Mouse (Mus musculus): ENCODE results near the gene Zfp423.

Zfp423 gene

GRCm38 (mm10) chr8:87802571-87802970 is 156.8 kb downstream of the Zfp423 start:
- DNase-seq: no peak

GRCm38 (mm10) chr8:87800121-87800520 is 159.3 kb downstream of the Zfp423 start:
- no peak for DNase-seq

- DNase-seq: peak in 1 of 2 experiments; percentile 44
Measured at GRCm38 (mm10) chr8:87796234-87796633, 163.2 kb downstream of the Zfp423 start.

- no peak for DNase-seq
Measured at GRCm38 (mm10) chr8:87794639-87795038, 164.8 kb downstream of the Zfp423 start.

- DNase-seq: no peak
Measured at GRCm38 (mm10) chr8:87791103-87791502, 168.3 kb downstream of the Zfp423 start.

GRCm38 (mm10) chr8:87784641-87785439 is 174.6 kb downstream of the Zfp423 start:
- DNase-seq: peak in 1 of 2 experiments; percentile 14

- DNase-seq: no peak
Measured at GRCm38 (mm10) chr8:87784227-87784626, 175.2 kb downstream of the Zfp423 start.

GRCm38 (mm10) chr8:87783198-87783597 is 176.2 kb downstream of the Zfp423 start:
- DNase-seq: no peak

- DNase-seq: no peak
Measured at GRCm38 (mm10) chr8:87777586-87777985, 181.8 kb downstream of the Zfp423 start.

GRCm38 (mm10) chr8:87775889-87776288 is 183.5 kb downstream of the Zfp423 start:
- no peak for DNase-seq

GRCm38 (mm10) chr8:87774966-87775365 is 184.4 kb downstream of the Zfp423 start:
- no peak for DNase-seq

- no peak for DNase-seq
Measured at GRCm38 (mm10) chr8:87772894-87773502, 186.4 kb downstream of the Zfp423 start.

GRCm38 (mm10) chr8:87767882-87768281 is 191.5 kb downstream of the Zfp423 start:
- no peak for DNase-seq

GRCm38 (mm10) chr8:87765276-87765675 is 194.1 kb downstream of the Zfp423 start:
- no peak for DNase-seq

- DNase-seq: peak in 1 of 2 experiments; percentile 28
Measured at GRCm38 (mm10) chr8:87758750-87759149, 200.6 kb downstream of the Zfp423 start.

GRCm38 (mm10) chr8:87754853-87755252 is 204.5 kb downstream of the Zfp423 start:
- no peak for DNase-seq

GRCm38 (mm10) chr8:87753636-87754035 is 205.8 kb downstream of the Zfp423 start:
- peak in 1 of 2 experiments; percentile 42 for DNase-seq

- DNase-seq: peak in 1 of 2 experiments; percentile 23
Measured at GRCm38 (mm10) chr8:87753148-87753547, 206.2 kb downstream of the Zfp423 start.

GRCm38 (mm10) chr8:87752710-87753109 is 206.7 kb downstream of the Zfp423 start:
- no peak for DNase-seq

GRCm38 (mm10) chr8:87747582-87747981 is 211.8 kb downstream of the Zfp423 start:
- DNase-seq: no peak

- no peak for DNase-seq
Measured at GRCm38 (mm10) chr8:87747142-87747541, 212.3 kb downstream of the Zfp423 start.

- peak; percentile 51 to 65 for DNase-seq
Measured at GRCm38 (mm10) chr8:87746072-87746471, 213.3 kb downstream of the Zfp423 start.

GRCm38 (mm10) chr8:87745125-87745698 is 214.2 kb downstream of the Zfp423 start:
- DNase-seq: no peak

- no peak for DNase-seq
Measured at GRCm38 (mm10) chr8:87744556-87744955, 214.8 kb downstream of the Zfp423 start.

Measured in kidney, postnatal 25 days (tissue).